Mouse (Mus musculus): ENCODE results near the gene Prpf4. TPM values are rescaled to one million over a fixed set of nuclear protein-coding genes. Genes with fewer than 3 reads are reported as not detected.

Gene Prpf4
- 16.1 TPM for polyA plus RNA-seq (2014; fragmentation: Illumina TruSeq; extraction: RNeasy Lipid Tissue Mini Kit (QIAGEN cat#74804))

GRCm38 (mm10) chr4:62408601-62409282 is at the start of gene Prpf4, which contains the start of gene Cdc26:
Gene Prpf4 (plus strand): TSS chr4:62408797.
Gene Cdc26 (minus strand): TSS chr4:62408642.

GRCm38 (mm10) chr4:62360088-62360804 is 48.4 kb upstream of the Prpf4 start, which contains the start of the genes Fkbp15 and Slc31a1:
Gene Fkbp15 (minus strand): TSS chr4:62360548.
Gene Slc31a1 (plus strand): TSS chr4:62360727.

GRCm38 (mm10) chr4:62435081-62435480 is 26.5 kb downstream of the Prpf4 start, which contains the start of gene Rnf183:
Gene Rnf183 (minus strand): TSS chr4:62435252.

GRCm38 (mm10) chr4:62470598-62471051 is 62.0 kb downstream of the Prpf4 start, which contains the start of gene Wdr31:
Gene Wdr31 (minus strand): TSS chr4:62470896.

Other genes with a start within 250 kb of the Prpf4 start
- 44.2 TPM for gene Zfp37, start 177.8 kb upstream of the Prpf4 start, polyA plus RNA-seq (2014; fragmentation: Illumina TruSeq; extraction: RNeasy Lipid Tissue Mini Kit (QIAGEN cat#74804))
- gene Slc31a2, start 146.2 kb upstream of the Prpf4 start, polyA plus RNA-seq (2014; fragmentation: Illumina TruSeq; extraction: RNeasy Lipid Tissue Mini Kit (QIAGEN cat#74804)): 11.1 TPM
- gene Fkbp15, start 48.2 kb upstream of the Prpf4 start, polyA plus RNA-seq (2014; fragmentation: Illumina TruSeq; extraction: RNeasy Lipid Tissue Mini Kit (QIAGEN cat#74804)): 16.6 TPM
- gene Slc31a1, start 48.1 kb upstream of the Prpf4 start, polyA plus RNA-seq (2014; fragmentation: Illumina TruSeq; extraction: RNeasy Lipid Tissue Mini Kit (QIAGEN cat#74804)): 98.3 TPM
- 79.3 TPM for gene Cdc26, start 155 bp upstream of the Prpf4 start, polyA plus RNA-seq (2014; fragmentation: Illumina TruSeq; extraction: RNeasy Lipid Tissue Mini Kit (QIAGEN cat#74804))
- gene Rnf183, start 26.5 kb downstream of the Prpf4 start, polyA plus RNA-seq (2014; fragmentation: Illumina TruSeq; extraction: RNeasy Lipid Tissue Mini Kit (QIAGEN cat#74804)): not detected
- 4.3 TPM for gene Wdr31, start 62.1 kb downstream of the Prpf4 start, polyA plus RNA-seq (2014; fragmentation: Illumina TruSeq; extraction: RNeasy Lipid Tissue Mini Kit (QIAGEN cat#74804))
- 0.54 TPM for gene Bspry, start 71.3 kb downstream of the Prpf4 start, polyA plus RNA-seq (2014; fragmentation: Illumina TruSeq; extraction: RNeasy Lipid Tissue Mini Kit (QIAGEN cat#74804))
- not detected for gene Hdhd3, start 94.7 kb downstream of the Prpf4 start, polyA plus RNA-seq (2014; fragmentation: Illumina TruSeq; extraction: RNeasy Lipid Tissue Mini Kit (QIAGEN cat#74804))
- gene Alad, start 111.1 kb downstream of the Prpf4 start, polyA plus RNA-seq (2014; fragmentation: Illumina TruSeq; extraction: RNeasy Lipid Tissue Mini Kit (QIAGEN cat#74804)): 0.71 TPM
- gene Pole3, start 116.3 kb downstream of the Prpf4 start, polyA plus RNA-seq (2014; fragmentation: Illumina TruSeq; extraction: RNeasy Lipid Tissue Mini Kit (QIAGEN cat#74804)): 50.5 TPM
- gene 4933430I17Rik, start 116.6 kb downstream of the Prpf4 start, polyA plus RNA-seq (2014; fragmentation: Illumina TruSeq; extraction: RNeasy Lipid Tissue Mini Kit (QIAGEN cat#74804)): 0.77 TPM
- gene Rgs3, start 151.1 kb downstream of the Prpf4 start, polyA plus RNA-seq (2014; fragmentation: Illumina TruSeq; extraction: RNeasy Lipid Tissue Mini Kit (QIAGEN cat#74804)): 6.6 TPM

Measured in ovary, adult 10 weeks (tissue).